Mouse (Mus musculus) liver, embryonic 14.5 days (tissue): Measurements from ENCODE around the gene Des.

Source experiments
- CTCF ChIP-seq: IDR thresholded peaks from 2 replicates; pipeline ENCODE4 v1.5.1; 2016; ENCODE audit warnings: antibody characterized with exemption, low read depth, control low read depth
- EP300 ChIP-seq: IDR thresholded peaks from 2 replicates; pipeline ENCODE4 v1.6.1; 2016; ENCODE audit warnings: antibody characterized with exemption, low read depth

GRCm38 (mm10) chr1:75408210-75408609 is 48.1 kb downstream of the Des start:
- TF ChIP-seq CTCF (no peak), EP300 (no peak)
